Mouse (Mus musculus): Measurements from ENCODE around the gene Rps18. TPM values are rescaled to one million over a fixed set of nuclear protein-coding genes. Genes with fewer than 3 reads are reported as not detected.

Rps18 gene
- total and polyA plus RNA-seq, 3 experiments: 286 to 1,183 TPM; not detected in 1

- H3K79me2 ChIP-seq (ENCODE audit: control insufficient read depth, insufficient read depth, low read length, poor library complexity): peaks cover 23% of the 10 kb centered on the region
- no peak overlapping the region for H3K27ac ChIP-seq (ENCODE audit: control insufficient read depth, low read depth, low read length)
- TF ChIP-seq MAZ (IDR thresholded peaks at IDR 0.05; ENCODE audit: low read depth, low read length): no peak
- TF ChIP-seq POLR2AphosphoS2 (IDR thresholded peaks at IDR 0.05; ENCODE audit: low read length): no peak
- no peak for TF ChIP-seq MXI1 (IDR thresholded peaks at IDR 0.05; ENCODE audit: low read depth, low read length)
- TF ChIP-seq SIN3A (IDR thresholded peaks at IDR 0.05; ENCODE audit: low read length): no peak
- no peak for TF ChIP-seq TBP (IDR thresholded peaks at IDR 0.05; ENCODE audit: low read depth, low read length)
- no peak for TF ChIP-seq MAFK (IDR thresholded peaks at IDR 0.05; ENCODE audit: borderline replicate concordance, low read depth, low read length)
- no peak for TF ChIP-seq CHD2 (IDR thresholded peaks at IDR 0.05; ENCODE audit: low read length)
- no peak for TF ChIP-seq EP300 (IDR thresholded peaks at IDR 0.05; ENCODE audit: low read depth in 1 of 2, low read length in 2 of 2)
- TF ChIP-seq MYC (IDR thresholded peaks at IDR 0.05; ENCODE audit: low read depth, low read length): no peak
- no peak for TF ChIP-seq GABPA (IDR thresholded peaks at IDR 0.05; ENCODE audit: low read depth, low read length)
- no peak for TF ChIP-seq CHD1 (IDR thresholded peaks at IDR 0.05; ENCODE audit: low read depth, low read length)
- H3K4me1 ChIP-seq (ENCODE audit: control insufficient read depth in 1 of 2, insufficient read depth in 2 of 2, low read length in 2 of 2): no peaks in the 10 kb centered on the region
- no peak for DNase-seq (ENCODE audit: low read depth, low spot score)
- H3K9me3 ChIP-seq (replicated peaks; ENCODE audit: insufficient read depth, low read length): no peaks in the 10 kb centered on the region
- H3K27me3 ChIP-seq (ENCODE audit: control insufficient read depth in 1 of 2, insufficient read depth in 2 of 2, low read length in 2 of 2): no peaks in the 10 kb centered on the region
- H3K36me3 ChIP-seq (ENCODE audit: control insufficient read depth in 1 of 2, insufficient read depth in 2 of 2, low read length in 2 of 2): peaks cover 4 to 5% of the 10 kb centered on the region in 2 experiments
- H3K4me3 ChIP-seq (ENCODE audit: control insufficient read depth in 1 of 2, insufficient read depth in 1 of 2, low read depth in 2 of 2, low read length in 2 of 2): no peak overlapping the region
- no peak overlapping the region for H3K9ac ChIP-seq (ENCODE audit: control insufficient read depth, low read depth, low read length, poor library complexity, severe bottlenecking)
These were observed 3.3 kb upstream of the Rps18 start for GRCm38 (mm10) chr17:33959135-33959534.

DNA sequence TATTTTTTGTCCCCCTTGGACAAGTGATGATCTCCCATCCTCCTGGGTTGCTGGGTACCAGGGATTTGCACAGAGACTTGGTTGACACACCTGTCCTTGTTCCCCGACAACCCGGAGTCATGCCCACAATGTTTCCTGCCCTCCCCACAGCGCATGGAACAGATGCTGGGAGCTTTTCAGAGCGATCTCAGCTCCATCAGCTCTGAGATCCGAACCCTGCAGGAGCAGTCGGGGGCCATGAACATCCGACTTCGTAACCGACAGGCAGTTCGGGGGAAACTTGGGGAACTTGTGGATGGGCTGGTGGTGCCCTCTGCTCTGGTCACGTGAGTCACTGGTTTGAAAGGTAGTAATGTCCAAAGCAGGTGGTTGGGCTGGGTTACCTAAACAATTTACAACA lies 2.6 kb upstream of the Rps18 start:
- H3K4me3 ChIP-seq (ENCODE audit: control insufficient read depth in 1 of 2, insufficient read depth in 1 of 2, low read depth in 2 of 2, low read length in 2 of 2): no peak overlapping the region

GRCm38 (mm10) chr17:33957493-33957892 lies 1.7 kb upstream of the Rps18 start:
- Histone ChIP-seq H3K79me2 (ENCODE audit: control insufficient read depth, insufficient read depth, low read length, poor library complexity) (peaks cover 38% of the 10 kb centered on the region), H3K27ac (ENCODE audit: control insufficient read depth, low read depth, low read length) (no peak overlapping the region), H3K9ac (ENCODE audit: control insufficient read depth, low read depth, low read length, poor library complexity, severe bottlenecking) (no peak overlapping the region), H3K9me3 (replicated peaks; ENCODE audit: insufficient read depth, low read length) (no peaks in the 10 kb centered on the region), H3K4me3 (ENCODE audit: control insufficient read depth in 1 of 2, insufficient read depth in 1 of 2, low read depth in 2 of 2, low read length in 2 of 2) (no peak overlapping the region), H3K27me3 (ENCODE audit: control insufficient read depth in 1 of 2, insufficient read depth in 2 of 2, low read length in 2 of 2) (no peaks in the 10 kb centered on the region), H3K4me1 (ENCODE audit: control insufficient read depth in 1 of 2, insufficient read depth in 2 of 2, low read length in 2 of 2) (peaks cover 0 to 7% of the 10 kb centered on the region in 2 experiments; a peak in 2 of 4 replicates), H3K36me3 (ENCODE audit: control insufficient read depth in 1 of 2, insufficient read depth in 2 of 2, low read length in 2 of 2) (peaks cover 10 to 15% of the 10 kb centered on the region in 2 experiments)
- TF ChIP-seq EP300 (IDR thresholded peaks at IDR 0.05; ENCODE audit: low read depth in 1 of 2, low read length in 2 of 2) (no peak), MAZ (IDR thresholded peaks at IDR 0.05; ENCODE audit: low read depth, low read length) (no peak), POLR2AphosphoS5 (IDR thresholded peaks at IDR 0.05; ENCODE audit: borderline replicate concordance, low read depth, low read length) (no peak), ELF1 (IDR thresholded peaks at IDR 0.05; ENCODE audit: low read depth, low read length) (no peak), GATA1 (IDR thresholded peaks at IDR 0.05; ENCODE audit: low read depth, low read length) (no peak), NRF1 (IDR thresholded peaks at IDR 0.05; ENCODE audit: insufficient read depth, low read depth, low read length, poor library complexity, severe bottlenecking) (no peak), MEF2A (IDR thresholded peaks at IDR 0.05; ENCODE audit: extremely low read depth, insufficient replicate concordance, low read depth, low read length, poor library complexity, severe bottlenecking) (no peak), ZKSCAN1 (IDR thresholded peaks at IDR 0.05; ENCODE audit: low read depth, low read length) (no peak), RCOR1 (IDR thresholded peaks at IDR 0.05; ENCODE audit: low read depth, low read length) (no peak), HCFC1 (IDR thresholded peaks at IDR 0.05; ENCODE audit: low read depth, low read length) (no peak), TAL1 (IDR thresholded peaks at IDR 0.05; ENCODE audit: low read length) (no peak), TCF12 (IDR thresholded peaks at IDR 0.05; ENCODE audit: low read depth, low read length) (no peak)
- DNase-seq (ENCODE audit: low read depth, low spot score): no peak

More for the DNA sequence above, 2.6 kb upstream of the Rps18 start:
- Histone ChIP-seq H3K27me3 (ENCODE audit: control insufficient read depth in 1 of 2, insufficient read depth in 2 of 2, low read length in 2 of 2) (no peaks in the 10 kb centered on the region), H3K4me1 (ENCODE audit: control insufficient read depth in 1 of 2, insufficient read depth in 2 of 2, low read length in 2 of 2) (no peaks in the 10 kb centered on the region), H3K9me3 (replicated peaks; ENCODE audit: insufficient read depth, low read length) (no peaks in the 10 kb centered on the region), H3K27ac (ENCODE audit: control insufficient read depth, low read depth, low read length) (no peak overlapping the region), H3K9ac (ENCODE audit: control insufficient read depth, low read depth, low read length, poor library complexity, severe bottlenecking) (no peak overlapping the region), H3K36me3 (ENCODE audit: control insufficient read depth in 1 of 2, insufficient read depth in 2 of 2, low read length in 2 of 2) (peaks cover 5 to 6% of the 10 kb centered on the region in 2 experiments), H3K79me2 (ENCODE audit: control insufficient read depth, insufficient read depth, low read length, poor library complexity) (peaks cover 29% of the 10 kb centered on the region)
- TF ChIP-seq NRF1 (IDR thresholded peaks at IDR 0.05; ENCODE audit: insufficient read depth, low read depth, low read length, poor library complexity, severe bottlenecking) (no peak), ZKSCAN1 (IDR thresholded peaks at IDR 0.05; ENCODE audit: low read depth, low read length) (no peak), MAX (IDR thresholded peaks at IDR 0.05; ENCODE audit: low read length) (no peak), ELF1 (IDR thresholded peaks at IDR 0.05; ENCODE audit: low read depth, low read length) (no peak), GABPA (IDR thresholded peaks at IDR 0.05; ENCODE audit: low read depth, low read length) (no peak), ZC3H11A (IDR thresholded peaks at IDR 0.05; ENCODE audit: low read depth, low read length) (no peak), MXI1 (IDR thresholded peaks at IDR 0.05; ENCODE audit: low read depth, low read length) (no peak), HCFC1 (IDR thresholded peaks at IDR 0.05; ENCODE audit: low read depth, low read length) (no peak), JUND (IDR thresholded peaks at IDR 0.05; ENCODE audit: low read depth, low read length) (no peak), CTCF (IDR thresholded peaks at IDR 0.05 in 2 of 3, conservative IDR thresholded peaks at IDR 0.05 in 1 of 3; ENCODE audit: control insufficient read depth in 1 of 3, insufficient read depth in 1 of 3, low read depth in 2 of 3, low read length in 3 of 3, poor library complexity in 1 of 3, severe bottlenecking in 1 of 3) (no peak), ETS1 (IDR thresholded peaks at IDR 0.05; ENCODE audit: low read depth, low read length) (no peak), POLR2AphosphoS5 (IDR thresholded peaks at IDR 0.05; ENCODE audit: borderline replicate concordance, low read depth, low read length) (no peak)
- no peak for DNase-seq (ENCODE audit: low read depth, low spot score)

Data from MEL (cell line).